Mouse (Mus musculus): ENCODE data around the gene Csad. TPM values are rescaled to one million over a fixed set of nuclear protein-coding genes. Genes with fewer than 3 reads are reported as not detected.

Gene Csad
- total RNA-seq (2021): 115 and 120 TPM in 2 replicates
- long read RNA-seq, experiment 1, partial matches to known transcripts: 8 of 65 reads
- long read RNA-seq, experiment 1, other reads (novel, unspliced or antisense): 57 of 65 reads
- long read RNA-seq, experiment 2, transcript Csad-201 (15 exons, 2,279 nt): major isoform, 5 of 83 reads
- long read RNA-seq, experiment 2, partial matches to known transcripts: 21 of 83 reads
- long read RNA-seq, experiment 2, other reads (novel, unspliced or antisense): 56 of 83 reads

GRCm38 (mm10) chr15:102204674-102205505 is at the start of gene Csad:
Csad (minus strand) TSS chr15:102204724.
- DNase-seq: peak; percentile 51

DNA sequence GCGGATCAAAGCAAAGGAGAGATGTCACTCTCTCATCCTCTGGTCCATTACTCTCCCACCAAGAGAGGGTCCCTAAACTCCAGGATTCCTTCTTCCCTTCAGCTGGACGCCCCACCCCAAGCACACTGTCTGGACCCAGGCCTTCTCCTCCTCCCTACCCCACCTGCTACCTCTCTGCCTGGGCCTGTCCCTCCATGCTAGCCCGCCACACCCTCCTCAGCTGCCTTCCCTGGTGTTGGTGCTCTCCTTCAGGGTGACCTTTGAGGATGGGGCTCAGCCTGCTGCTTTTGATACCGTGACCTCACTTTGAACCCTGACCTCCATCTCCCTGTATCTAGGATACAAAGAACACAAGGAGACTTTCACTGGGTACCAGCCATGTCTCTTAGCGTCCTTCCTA is 46.0 kb upstream of the Csad start:
- no peak for DNase-seq

DNA sequence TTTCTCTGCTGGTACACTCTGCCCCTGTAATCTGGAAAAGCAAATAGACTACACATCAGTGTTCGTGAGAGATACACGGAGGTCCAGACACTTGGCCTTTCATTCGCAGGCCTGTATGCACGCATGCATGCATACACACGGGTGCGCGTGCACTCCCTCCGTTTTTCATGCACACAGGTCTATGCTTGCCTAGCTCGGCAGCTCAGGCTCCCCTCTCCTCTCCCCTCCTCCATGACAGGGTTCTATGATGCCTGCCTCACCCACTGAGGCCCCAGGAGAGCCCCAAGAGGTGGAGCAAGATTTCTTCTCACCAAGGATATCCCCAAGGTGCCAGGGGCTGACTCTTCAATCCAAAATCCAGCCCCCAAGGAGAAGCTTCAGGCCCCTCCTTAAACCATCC is 45.4 kb upstream of the Csad start:
- DNase-seq: no peak

GRCm38 (mm10) chr15:102249251-102249691 is 44.7 kb upstream of the Csad start:
- DNase-seq: no peak

- DNase-seq: no peak
Observed at GRCm38 (mm10) chr15:102248812-102249191, 44.3 kb upstream of the Csad start.

- no peak for DNase-seq
Observed at GRCm38 (mm10) chr15:102248131-102248811, 43.7 kb upstream of the Csad start.

GRCm38 (mm10) chr15:102247252-102248130 is 43.0 kb upstream of the Csad start:
- peak; percentile 80 for DNase-seq

DNA sequence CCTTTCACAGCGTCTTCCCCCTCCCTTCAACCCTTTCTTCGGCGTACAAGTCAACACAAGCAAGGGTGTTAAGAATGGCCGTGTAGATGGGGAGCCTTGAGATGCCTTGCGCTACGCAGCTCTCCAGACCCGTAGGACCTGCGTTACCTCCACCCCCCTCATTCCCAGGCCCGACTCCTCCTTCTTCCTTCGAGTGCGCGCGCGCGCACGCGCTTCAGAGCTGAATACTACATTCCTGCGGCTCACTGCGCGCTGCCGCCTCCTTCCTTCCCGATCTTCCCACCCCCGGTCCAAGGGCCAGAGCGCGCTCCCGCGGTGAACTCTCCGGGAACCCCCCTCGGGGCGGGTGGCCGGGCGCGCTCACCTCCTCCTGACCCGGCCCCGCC is 42.3 kb upstream of the Csad start:
- DNase-seq: peak; percentile 97

- peak; percentile 82 for DNase-seq
Observed at GRCm38 (mm10) chr15:102245891-102246741, 41.6 kb upstream of the Csad start.

DNA sequence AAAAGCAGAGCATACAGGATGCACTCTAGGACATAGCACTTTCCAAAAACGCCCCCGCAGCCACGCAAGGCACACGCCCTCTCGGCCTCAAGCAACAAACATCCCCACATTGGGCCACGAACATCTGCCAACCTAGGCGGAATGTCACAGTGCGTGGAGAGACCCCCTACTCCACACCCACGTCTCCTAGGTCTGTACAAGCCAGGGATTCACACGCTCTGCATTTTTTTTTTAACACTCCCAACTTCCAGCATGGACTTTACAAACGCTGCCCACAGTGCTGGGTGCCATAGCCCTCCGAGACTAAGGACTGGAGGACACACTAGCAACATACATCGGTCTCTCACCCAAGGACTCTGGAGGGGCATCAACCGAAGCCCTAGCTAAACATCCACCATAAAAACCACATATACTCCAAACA is 40.9 kb upstream of the Csad start:
- DNase-seq: no peak

DNA sequence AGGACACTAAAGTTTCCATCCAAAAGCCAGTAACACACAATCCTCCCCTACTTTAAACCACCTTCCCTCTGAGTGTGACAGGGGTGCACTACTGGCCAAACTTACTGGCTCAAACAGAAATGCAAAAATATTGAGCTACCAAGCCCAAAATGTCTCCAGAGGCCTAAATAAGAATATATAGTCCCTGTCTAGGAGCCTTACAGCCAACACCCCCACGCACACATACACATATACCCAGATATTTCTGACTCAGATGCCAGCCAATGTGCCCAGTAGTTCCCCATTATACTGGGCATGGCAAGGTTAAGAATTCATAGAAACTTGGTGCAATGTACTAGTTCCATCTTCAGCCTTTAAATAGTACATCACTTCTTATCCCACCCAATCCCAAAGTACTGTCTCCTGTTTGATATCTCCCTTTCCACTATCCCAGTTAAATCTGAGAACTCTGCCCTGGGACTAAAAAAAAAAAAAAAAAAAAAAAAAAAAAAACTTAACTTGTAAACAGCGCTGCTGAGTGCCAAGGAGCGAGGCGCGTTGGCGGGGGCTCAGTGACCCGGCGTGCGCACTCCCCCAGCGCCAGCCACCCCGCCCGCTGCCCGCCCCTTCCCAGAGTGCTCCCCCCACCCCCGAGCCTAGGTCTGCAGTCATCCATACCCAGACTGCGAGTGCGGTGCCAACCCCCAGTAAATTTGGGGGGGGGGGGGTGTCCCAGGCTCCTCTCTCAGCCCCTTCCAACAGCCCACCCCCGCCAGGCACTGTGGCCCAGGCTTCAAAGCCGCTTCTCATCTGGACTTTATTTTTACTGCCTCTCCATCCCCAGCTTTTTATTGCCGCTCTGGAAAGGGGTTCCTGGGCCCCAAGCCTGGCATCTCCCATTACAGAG is 40.0 kb upstream of the Csad start:
- DNase-seq: no peak

DNA sequence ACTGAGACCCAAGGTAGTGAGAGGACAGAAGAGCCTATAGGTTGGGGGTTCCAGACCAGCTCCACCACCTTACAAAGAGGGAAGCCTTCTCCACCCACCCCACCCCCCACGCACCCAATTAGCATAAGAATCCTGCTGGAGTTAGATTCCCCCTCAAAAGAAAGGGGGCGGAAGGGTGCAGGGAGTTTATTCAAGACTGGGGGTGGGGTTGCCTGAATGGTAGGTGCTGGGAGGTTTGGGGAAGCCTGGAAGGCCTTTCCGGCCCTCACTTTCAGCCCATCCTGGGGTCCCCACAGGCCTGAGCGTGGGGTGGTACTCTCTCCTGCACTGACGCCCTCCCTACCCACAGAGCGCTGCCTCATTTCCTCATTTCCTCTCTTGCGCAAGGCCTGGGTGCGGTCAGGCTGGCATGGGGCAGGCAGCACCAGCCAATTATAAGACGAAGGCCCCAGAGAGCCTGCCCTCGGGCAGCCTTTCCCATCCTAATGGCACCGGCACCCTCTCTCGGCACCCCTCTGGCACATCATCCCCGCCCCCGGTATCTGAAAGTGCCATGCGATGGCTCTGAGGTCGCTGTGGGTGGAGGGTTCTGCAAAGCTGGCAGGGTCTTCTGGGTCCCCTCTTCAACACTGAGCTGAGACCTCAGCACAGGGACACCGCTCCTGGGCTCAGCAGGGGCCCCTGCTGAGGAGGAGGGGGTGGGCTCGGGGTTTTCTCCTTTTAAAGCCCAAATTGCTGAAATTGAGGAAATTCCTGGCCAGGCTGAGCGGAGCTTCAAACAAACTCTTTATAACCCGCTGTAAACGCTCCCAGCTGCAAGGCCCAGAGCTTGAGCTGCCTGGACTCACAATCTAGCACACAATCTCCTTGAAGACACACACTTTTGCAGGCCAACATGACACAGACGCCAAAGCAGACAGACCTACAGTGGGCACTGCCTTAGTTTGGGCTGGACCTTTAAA is 39.0 kb upstream of the Csad start:
- DNase-seq: peak; percentile 82

DNA sequence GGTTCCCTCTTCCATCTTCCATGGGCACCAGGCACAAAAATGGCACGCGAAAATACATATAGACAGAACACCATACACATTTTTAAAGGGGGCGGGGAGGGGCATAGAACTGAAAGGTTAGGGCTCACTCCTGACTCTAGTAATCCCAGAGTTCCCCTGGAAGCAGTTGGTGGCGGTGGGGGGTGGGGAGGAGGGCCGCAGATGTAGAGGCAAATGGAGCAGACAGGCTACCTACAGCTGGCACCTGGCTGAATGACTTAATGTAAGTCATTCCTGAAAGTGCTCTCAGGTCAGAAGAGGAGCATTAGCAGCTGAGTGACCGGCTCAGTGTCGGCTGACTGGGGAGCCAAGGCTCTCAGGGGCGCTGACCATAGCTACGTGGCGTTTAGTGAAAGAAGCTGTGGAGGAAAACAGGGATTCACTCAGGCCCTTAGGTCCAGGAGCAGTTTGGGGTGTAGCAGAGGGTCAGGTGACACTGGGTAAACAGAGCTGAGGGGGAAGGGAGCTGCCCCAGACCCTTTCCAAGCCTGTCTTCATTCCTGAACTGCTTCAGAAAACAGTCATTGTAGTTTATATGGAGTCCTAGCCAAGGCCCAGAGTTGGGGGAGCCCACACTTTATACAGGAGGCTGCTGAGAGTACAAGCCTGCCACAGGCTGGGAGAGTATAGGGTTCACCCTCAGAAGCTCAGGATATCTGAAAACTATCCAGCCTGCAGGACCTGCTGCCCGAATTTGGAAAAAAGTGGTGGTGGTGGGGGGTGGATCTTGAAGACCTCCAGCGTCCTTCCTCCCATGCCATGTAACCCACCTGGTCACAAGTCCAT is 38.1 kb upstream of the Csad start:
- no peak for DNase-seq

- peak; percentile 69 for DNase-seq
Observed at GRCm38 (mm10) chr15:102240607-102241006, 36.1 kb upstream of the Csad start.

DNA sequence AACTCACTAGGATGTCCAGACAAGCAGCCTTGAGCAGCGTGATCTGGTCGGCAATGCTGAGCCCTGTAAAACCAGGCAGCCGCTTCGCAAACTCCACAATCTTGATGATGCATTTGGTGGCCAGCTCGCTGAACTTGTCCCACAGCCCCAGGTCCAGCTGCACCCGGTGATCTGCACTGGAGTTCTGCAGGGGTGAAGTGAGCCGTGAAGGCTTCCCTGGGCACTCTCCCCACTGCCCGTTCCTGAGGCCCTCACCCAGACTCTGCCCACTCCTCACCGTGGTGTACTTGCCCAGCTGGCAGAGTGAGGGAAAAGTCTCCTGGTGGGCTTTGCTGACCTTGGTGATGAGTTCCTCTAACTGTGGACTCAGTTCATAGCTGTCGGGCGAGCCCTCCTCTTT is 35.3 kb upstream of the Csad start:
- DNase-seq: no peak

DNA sequence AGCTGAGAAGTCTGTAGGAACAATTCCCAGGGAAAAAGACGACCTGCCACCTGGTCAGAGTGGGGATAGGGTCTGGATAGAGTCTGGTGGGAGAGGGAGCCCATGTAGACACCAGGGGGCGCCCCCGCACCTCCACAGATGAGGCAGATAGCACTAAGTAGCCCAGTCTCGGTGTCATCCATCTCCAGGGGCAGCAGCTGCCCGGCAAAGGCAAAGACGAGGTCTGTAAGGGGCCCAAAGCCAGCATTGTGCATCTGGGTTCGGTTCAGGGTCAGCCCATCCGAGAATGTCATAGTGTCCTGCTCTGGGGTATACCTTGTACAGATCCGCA is 34.7 kb upstream of the Csad start:
- DNase-seq: peak; percentile 93

- no peak for DNase-seq
Observed at GRCm38 (mm10) chr15:102238543-102239259, 34.2 kb upstream of the Csad start.
